Mouse (Mus musculus): ENCODE results near the gene Fbxl20. TPM values are rescaled to one million over a fixed set of nuclear protein-coding genes. Genes with fewer than 3 reads are reported as not detected.

Gene Fbxl20
- total RNA-seq, 2 experiments from 2014 or later, result 12.4 to 12.6 TPM

DNA sequence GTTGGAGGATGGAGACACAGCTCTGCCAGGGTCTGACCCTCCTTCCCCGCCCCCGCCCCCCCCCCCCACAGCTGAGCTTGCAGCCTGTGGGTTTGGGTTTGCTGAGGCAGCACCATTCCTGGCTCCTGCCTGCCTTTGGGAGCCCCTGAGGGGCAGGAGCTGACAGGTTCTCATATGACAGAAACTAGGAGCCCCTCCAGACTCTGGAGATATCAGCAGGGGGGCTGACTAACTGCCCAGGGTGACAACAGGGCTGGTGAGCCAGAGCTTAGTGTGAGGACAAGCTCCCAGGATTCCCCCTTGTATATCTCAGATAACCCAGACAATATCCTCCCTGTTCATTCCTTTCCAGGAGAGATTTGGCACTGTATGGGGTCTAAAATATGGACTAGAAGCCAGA, 99.3 kb downstream of the Fbxl20 start:
- no peak for ATAC-seq (ENCODE audit: poor library complexity, severe bottlenecking)

DNA sequence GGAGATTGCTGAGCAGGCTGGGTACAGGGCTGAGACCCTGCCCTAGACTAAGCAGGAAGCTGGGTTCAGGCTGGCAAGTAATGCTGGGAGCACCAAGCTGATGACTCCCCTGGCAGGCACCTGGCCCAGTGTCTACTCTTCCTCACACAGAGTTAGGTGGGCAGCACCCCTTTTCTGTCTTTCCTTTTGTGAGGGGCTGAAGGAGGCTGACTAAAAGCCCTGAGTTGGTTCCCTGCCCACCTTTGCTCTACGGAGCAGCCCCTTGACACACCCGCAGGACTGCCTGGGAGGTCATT, 99.7 kb downstream of the Fbxl20 start:
- ATAC-seq (ENCODE audit: poor library complexity, severe bottlenecking), result no peak

DNA sequence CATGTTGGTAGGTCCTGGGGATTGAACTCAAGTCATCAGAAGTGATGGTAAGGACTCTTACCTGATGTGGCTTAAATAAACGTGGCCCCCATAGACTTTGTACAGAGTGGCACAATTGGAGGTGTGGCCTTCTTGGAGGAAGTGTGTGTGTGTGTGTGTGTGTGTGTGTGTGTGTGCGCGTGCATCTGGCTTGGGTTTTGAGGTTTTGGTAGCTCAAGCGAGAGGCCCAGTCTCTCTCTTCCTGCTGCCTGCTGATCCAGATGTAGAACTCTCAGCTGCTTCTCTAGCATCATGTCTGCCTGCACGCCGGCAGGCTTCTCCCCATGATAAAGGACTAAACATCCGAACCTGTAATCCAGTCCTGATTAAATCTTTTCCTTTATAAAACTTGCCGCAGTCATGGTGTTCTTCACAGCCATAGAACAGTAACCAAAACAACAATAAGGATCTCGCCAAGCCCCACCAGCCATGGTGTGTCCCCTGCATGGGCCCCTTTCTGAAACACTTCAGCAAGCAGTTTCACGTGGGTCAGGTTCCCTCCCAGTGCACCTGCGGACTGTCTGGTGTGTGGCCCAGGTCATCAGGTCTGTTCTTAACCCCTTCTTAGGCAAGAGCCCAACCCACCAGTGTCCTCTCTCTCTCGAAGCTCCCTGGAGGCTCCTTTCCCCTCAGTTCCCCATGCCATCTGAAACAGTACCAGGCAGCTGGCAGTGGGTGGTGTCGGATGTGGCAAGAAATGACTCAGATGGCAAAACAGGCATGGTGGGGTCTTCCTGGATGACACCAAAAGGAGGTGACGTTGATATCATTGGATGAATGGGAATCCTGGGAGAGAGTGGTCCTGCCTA, 100.3 kb downstream of the Fbxl20 start:
- ATAC-seq (ENCODE audit: poor library complexity, severe bottlenecking), result peak; percentile 24; the same call in 1 of the 2 replicates

DNA sequence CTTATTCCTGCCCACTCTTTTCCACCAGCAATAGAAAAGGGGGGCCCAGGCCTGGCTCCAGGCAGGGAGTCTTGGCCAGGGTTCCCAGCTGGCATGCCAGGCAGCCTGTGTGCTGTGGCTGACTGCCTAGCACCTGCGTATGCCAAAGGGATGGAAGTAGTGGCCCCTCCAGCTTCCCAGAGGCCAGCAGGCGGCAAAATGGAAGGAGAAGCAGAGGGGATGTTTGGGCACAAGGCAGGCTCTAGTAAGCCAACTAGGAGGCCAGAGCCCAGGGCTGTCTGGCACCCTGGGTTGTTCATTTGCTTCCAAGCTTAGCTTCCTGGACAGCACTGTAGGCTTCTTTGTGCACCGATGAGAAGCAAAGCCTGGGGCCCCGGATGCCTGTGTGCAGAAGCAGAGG, 102.5 kb downstream of the Fbxl20 start:
- no peak for ATAC-seq (ENCODE audit: poor library complexity, severe bottlenecking)

DNA sequence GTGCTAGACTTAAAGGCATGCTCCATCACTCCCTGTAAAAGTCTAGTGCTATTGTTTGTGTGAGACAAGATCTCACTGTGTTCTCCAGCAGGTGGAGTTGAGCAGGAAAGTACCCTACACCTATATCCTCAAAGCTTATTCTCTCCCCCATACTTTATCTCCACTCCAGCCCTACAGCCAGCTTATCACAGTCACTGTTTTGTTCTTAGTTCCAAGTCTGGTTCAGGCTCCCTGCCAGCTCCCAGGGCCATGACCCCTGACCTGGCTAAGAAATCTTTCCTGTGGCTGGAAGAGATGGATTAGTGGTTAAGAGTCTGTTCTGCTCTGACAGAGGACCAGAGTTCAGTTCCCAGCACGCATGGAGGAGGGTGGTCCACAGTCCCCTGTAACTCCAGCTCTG, 103.7 kb downstream of the Fbxl20 start:
- ATAC-seq (ENCODE audit: poor library complexity, severe bottlenecking), result no peak

DNA sequence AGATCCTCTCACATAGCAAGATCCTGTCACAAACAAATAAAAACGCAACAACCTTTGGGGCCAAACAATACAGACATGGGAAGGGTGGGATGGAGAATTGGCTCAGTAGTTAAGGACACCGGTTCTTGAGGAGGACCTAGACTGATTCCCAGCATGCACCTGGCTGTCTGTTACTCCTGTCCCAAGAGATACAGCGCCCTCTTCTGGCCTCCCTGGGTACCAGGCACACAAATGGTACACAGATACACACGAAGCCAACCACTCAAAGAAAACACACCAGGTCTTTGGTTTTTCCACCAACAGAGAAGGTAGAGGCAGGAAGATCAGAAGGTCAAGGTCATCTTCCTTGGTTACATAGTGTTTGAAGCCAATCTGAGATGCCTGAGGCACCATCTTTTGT, 104.6 kb downstream of the Fbxl20 start:
- no peak for ATAC-seq (ENCODE audit: poor library complexity, severe bottlenecking)

DNA sequence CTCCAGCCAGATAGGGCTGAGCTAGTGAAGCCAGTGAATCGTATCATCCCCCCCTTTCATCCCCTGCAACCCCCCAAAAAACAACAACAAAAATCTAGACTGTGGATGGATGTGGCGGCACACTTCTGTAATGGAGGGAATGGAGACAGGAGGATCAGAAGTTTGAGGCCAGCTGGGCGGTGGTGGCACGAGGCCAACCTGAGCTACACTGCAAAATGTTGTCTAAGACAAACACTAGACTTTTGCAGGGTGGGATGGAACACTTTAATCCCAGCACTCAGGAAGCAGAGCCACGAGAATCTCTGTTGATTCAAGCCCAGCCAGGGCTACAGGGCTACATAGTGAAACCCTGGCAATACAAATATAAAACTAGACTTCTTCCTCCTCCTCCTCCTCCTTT, 106.1 kb downstream of the Fbxl20 start:
- no peak for ATAC-seq (ENCODE audit: poor library complexity, severe bottlenecking)

DNA sequence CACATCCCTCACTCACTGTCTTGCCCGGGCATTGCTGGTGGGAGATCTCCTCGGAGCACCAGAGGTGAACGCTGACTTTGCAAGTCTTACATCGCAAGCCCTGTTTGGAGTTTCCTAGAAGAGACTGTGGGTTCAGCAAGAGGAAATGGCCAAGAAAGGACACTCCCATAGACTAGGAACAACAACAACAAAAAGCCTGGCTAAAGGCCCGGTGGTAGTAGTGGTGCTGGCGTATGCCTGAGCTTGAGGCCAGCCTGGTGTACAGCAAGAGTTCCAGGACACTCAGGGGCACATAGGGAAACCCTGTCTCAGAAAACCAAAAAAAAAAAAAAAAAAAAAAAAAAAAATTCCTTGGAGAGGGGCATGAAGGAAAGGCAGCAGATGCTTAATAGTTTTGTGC, 107.5 kb downstream of the Fbxl20 start:
- no peak for ATAC-seq (ENCODE audit: poor library complexity, severe bottlenecking)

DNA sequence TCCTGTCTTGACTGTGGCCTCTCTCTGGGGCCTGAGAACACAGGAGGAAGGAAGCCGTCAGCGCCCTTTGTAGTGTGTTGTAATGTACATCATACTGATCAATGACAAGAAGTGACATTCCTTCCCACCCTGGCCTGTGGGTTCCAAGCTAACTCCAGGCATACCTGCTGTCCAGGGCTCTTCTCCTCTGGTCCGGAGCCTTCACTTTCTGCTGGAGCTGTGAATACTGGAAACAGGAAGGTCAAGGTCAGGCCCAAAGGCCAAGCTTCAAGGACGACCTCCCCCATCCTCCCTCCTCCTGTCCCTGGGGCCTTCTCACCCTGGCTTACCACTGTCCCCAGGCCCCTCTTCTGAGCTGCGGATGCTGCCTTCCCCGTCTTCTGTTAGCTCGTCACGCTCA, 109.2 kb downstream of the Fbxl20 start:
- no peak for ATAC-seq (ENCODE audit: poor library complexity, severe bottlenecking)

DNA sequence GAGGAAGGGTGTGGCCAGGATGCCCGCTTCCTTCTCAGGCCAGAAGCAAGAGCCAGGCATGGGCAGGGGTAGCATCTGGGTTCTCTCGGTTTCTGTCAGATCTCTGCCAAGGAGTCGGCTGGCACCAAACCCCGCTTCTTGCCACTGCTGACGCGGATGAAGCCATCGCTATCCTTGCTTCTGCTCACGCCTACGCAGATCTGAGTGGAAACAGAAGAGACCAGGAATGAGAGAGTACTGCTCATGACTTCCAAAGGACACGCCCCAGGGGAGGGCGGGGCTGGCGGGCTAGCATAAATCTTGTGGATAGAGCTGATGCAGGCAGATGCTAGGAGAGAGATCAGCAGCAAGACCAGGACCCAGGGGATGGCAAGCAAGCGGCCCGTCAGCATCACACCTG, 112.3 kb downstream of the Fbxl20 start:
- ATAC-seq (ENCODE audit: poor library complexity, severe bottlenecking), result no peak

DNA sequence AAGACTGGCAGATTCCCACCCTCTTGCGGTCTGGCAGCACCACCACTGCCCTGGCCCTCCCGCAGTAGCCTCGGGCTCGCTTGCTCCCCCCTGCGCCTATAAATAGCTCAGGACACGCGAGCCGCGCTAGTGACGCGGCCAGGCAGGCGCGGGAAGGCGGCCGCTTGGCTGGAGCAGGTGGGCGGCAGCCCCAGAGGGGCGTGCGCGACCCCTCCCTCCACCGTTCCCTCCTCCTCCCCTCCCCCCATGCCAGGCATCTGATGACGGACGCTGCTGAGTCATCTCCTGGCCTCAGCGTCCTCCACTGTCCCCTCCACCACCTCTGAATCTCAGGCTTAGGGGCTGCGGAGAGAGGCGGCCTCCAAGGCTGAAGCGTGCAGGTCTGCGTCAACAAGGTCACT, 114.2 kb downstream of the Fbxl20 start:
- no peak for ATAC-seq (ENCODE audit: poor library complexity, severe bottlenecking)

DNA sequence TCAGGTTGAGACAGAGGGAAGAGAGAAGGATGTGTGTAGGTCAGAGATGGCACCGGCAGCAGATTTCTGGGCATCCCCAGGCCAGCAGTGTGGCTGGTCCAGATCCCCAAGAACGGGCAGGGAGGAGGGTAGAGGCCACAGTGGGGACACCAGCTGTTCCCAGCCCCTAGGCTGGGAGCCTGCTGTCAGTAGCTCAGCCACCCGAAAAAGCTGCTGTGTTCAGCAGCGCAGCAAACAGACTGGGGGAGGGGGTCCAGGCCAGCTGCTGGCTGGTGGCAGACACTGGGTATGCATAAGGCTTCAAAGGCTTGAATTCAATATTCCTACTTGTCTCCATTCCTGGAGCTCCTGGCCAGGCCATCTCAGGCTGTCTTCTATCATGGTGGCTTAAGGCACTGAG, 115.4 kb downstream of the Fbxl20 start:
- no peak for ATAC-seq (ENCODE audit: poor library complexity, severe bottlenecking)

DNA sequence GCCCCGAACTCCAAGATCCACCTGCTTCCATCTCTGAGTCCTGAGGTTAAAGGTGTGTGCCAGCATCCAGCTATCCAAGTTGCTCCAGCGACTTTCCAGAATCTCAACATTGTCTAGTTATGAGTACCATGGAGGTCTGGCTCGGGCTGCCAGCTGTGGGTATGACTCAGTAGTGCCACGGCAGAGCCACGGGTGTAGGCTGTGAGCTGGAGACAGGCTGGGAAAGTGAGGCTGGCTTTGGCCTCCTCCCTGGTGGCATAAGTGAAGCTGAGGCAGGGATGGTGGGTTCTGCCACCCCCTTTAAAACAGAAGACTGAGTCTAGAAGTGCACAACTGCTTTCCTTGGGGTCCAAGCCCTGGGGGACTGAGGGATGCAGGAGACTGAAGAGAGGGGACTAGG, 116.1 kb downstream of the Fbxl20 start:
- no peak for ATAC-seq (ENCODE audit: poor library complexity, severe bottlenecking)

Other genes starting within 250 kb of the Fbxl20 start
- 13.7 and 15.9 TPM in 2 replicates for gene Plxdc1, start 164.0 kb downstream of the Fbxl20 start, total RNA-seq (2015)
- 6.3 and 6.7 TPM in 2 replicates for gene Plxdc1, start 164.0 kb downstream of the Fbxl20 start, total RNA-seq (2017)
- 42.9 and 56.3 TPM in 2 replicates for gene Arl5c, start 154.2 kb downstream of the Fbxl20 start, total RNA-seq (2015)
- gene Arl5c, start 154.2 kb downstream of the Fbxl20 start, total RNA-seq (2017), result 51.2 TPM in 2 replicates
- gene Cacnb1, start 127.4 kb downstream of the Fbxl20 start, total RNA-seq (2015), result 1.2 and 1.4 TPM in 2 replicates
- gene Cacnb1, start 127.4 kb downstream of the Fbxl20 start, total RNA-seq (2017), result 0.62 and 0.65 TPM in 2 replicates
- gene Rpl19, start 123.7 kb downstream of the Fbxl20 start, total RNA-seq (2015), result 2,687 and 2,729 TPM in 2 replicates
- 1,233 and 1,246 TPM in 2 replicates for gene Rpl19, start 123.7 kb downstream of the Fbxl20 start, total RNA-seq (2017)
- gene Stac2, start 96.9 kb downstream of the Fbxl20 start, total RNA-seq (2015), result 0.09 TPM in 1 of 2 replicates, not detected in the other
- 0.04 and 0.08 TPM in 2 replicates for gene Stac2, start 96.9 kb downstream of the Fbxl20 start, total RNA-seq (2017)
- 64.5 and 70.6 TPM in 2 replicates for gene Med1, start 42.9 kb upstream of the Fbxl20 start, total RNA-seq (2015)
- 32.5 and 36.3 TPM in 2 replicates for gene Med1, start 42.9 kb upstream of the Fbxl20 start, total RNA-seq (2017)
- 40.6 and 43.8 TPM in 2 replicates for gene Cdk12, start 52.7 kb upstream of the Fbxl20 start, total RNA-seq (2015)
- 50.2 and 52.2 TPM in 2 replicates for gene Cdk12, start 52.7 kb upstream of the Fbxl20 start, total RNA-seq (2017)
- gene Neurod2, start 179.2 kb upstream of the Fbxl20 start, total RNA-seq (2015), result not detected in 2 replicates
- gene Neurod2, start 179.2 kb upstream of the Fbxl20 start, total RNA-seq (2017), result not detected in 2 replicates
- gene Ppp1r1b, start 198.0 kb upstream of the Fbxl20 start, total RNA-seq (2015), result not detected in 2 replicates
- gene Ppp1r1b, start 198.0 kb upstream of the Fbxl20 start, total RNA-seq (2017), result not detected in 2 replicates
- gene Stard3, start 208.0 kb upstream of the Fbxl20 start, total RNA-seq (2015), result 24.0 and 28.5 TPM in 2 replicates
- 36.0 and 39.9 TPM in 2 replicates for gene Stard3, start 208.0 kb upstream of the Fbxl20 start, total RNA-seq (2017)
- gene Tcap, start 233.4 kb upstream of the Fbxl20 start, total RNA-seq (2015), result not detected in 2 replicates
- gene Tcap, start 233.4 kb upstream of the Fbxl20 start, total RNA-seq (2017), result not detected in 2 replicates
- gene Pnmt, start 236.0 kb upstream of the Fbxl20 start, total RNA-seq (2015), result not detected in 2 replicates
- not detected in 2 replicates for gene Pnmt, start 236.0 kb upstream of the Fbxl20 start, total RNA-seq (2017)